Mouse (Mus musculus): ENCODE measurements at regions not wholly inside any gene's neighbourhood (a gene's known extent, or its start where the extent isn't known, plus 50 kb on each side); places are given as distances from the start of the nearest gene placed in this dataset.

DNA sequence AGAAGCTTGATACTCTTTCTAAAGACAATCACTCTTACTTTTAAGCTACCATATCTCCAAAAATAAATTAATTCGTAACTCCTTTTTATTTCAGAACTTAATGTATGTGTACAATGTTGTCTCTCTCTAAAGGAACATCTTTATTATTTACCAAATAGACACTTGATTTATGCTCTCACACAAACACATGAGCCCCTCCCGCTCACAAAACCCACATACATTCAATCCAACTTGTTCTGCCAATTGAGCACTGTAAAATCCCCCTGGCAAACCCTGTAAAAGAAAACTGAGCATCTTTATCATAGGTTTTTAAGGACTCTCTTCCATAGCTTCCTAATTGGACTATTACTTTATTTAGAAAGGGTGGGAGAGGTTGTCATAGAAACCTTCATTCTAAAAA is 812.5 kb downstream of the Phf3 start:
- DNase-seq (ENCODE audit: extremely low spot score in 1 of 2, low spot score in 1 of 2), result no peak

DNA sequence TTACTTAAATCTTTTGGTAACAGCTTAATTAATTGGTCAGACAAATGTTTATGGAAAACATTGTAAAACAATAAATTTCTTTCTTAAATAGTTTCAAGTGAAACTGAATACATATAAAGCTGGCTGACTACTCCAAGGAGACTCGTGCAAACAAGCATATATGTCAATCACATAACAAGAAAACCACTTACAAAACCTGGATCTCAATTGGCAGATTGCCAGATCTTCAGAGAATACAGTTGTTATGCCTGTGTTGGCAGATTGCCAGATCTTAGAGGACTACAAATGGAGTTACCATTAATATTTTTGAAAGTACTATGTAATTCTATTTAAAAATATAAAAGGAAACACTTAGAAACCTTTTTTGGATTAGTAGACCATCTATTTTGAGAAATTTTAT is 812.9 kb downstream of the Phf3 start:
- no peak for DNase-seq (ENCODE audit: extremely low spot score in 1 of 2, low spot score in 1 of 2)

DNA sequence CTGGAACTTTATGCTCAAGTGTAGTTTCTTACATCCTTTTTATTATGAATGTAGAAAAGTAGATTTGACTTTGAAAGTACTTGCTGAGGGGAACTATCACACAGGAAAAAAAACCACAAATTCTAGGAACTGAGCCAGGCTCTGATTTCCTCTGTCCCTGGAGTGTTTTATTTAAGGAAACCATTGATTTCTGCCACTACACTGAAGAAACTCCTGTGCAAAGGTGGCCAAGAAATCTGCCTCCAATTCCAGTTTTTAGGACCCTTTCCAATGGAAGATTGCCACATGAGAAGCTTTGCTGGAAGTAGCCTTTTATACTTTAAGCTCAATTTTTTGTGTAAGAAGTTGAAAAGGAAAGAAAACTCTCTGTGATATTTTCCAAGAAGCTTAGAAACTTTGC is 856.1 kb downstream of the Phf3 start:
- peak; percentile 24 to 73 for DNase-seq (ENCODE audit: extremely low spot score in 1 of 2, low spot score in 1 of 2)

DNA sequence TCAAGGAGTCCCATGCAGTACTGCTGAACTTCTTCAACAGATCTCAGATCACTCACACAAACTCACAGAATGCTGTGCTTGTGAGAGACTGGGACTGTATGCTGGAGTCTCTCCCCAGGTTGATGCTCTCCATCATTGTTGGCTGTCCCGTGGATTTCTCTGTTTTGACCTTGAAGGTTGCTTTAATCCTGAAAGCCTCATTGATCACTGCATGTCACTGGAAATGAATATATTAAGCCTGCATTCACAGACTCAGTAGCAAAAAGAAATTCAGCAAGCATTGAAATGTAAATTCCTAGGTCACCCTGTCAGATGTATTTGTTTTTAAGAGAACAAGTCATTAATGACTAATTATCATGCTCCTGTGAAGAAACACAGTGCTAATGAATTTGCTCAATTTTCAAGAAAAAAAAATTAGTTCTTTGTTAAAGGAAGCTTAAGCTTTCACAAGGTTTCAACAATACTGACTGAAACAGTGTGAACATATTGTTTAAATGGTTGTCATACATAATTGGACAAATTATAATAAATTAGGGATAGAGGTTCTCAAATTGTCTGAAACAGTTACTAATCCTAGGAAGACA is 864.9 kb downstream of the Phf3 start:
- DNase-seq (ENCODE audit: extremely low spot score in 1 of 2, low spot score in 1 of 2), result no peak
